Comparison of ENCODE assay signal across 20 mouse cellular contexts in the genomic region with DNA sequence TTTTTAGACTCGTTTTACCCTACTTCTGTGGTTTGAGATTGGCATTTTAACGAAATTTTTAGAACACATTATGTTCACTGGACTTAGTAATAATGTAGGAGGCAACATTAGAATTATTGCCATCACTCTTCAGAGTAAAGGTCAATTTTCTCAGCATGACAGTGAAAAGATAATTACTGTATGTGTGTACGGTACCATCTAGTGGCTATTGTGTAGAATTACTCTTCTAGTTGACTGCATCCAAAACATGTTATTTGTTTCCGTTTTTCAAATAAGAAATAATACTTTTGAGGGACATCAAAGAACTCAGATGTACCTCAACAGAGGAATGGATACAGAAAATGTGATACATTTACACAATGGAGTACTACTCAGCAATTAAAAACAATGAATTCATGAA. TPM values are rescaled to one million over a fixed set of nuclear protein-coding genes. Genes with fewer than 3 reads are reported as not detected.
DNase-seq lines count a peak whose midpoint lies in the region; ATAC-seq and TF ChIP-seq lines count a peak whose summit lies in the region.
"Had no signal": no experiment of that assay in that cellular context is flagged by ENCODE, and none has a peak within 500 bp of the region (broad histone marks: within the 10 kb centered on the region; RNA-seq: fewer than 3 reads in every experiment).

No protein-coding gene starts in this region.

- WGBS in forebrain, postnatal 0 days: 56% methylated on average over 4 of the region's 4 CpGs
- WGBS in forebrain, embryonic 11.5 days: 59% methylated on average over 4 of the region's 4 CpGs

- no peaks in the 10 kb centered on the region for H3K9me3 ChIP-seq in forebrain, postnatal 0 days (ENCODE audit: low read length)
- no peaks in the 10 kb centered on the region for H3K9me3 ChIP-seq in forebrain, embryonic 11.5 days (ENCODE audit: control insufficient read depth, low read length)
- H3K9me3 ChIP-seq: embryonic facial prominence, embryonic 15.5 days; forebrain, embryonic 12.5 days; liver, embryonic 13.5 days; midbrain, embryonic 13.5 days had no signal

- TF ChIP-seq CTCF in forebrain, postnatal 0 days (IDR thresholded peaks at IDR 0.05; ENCODE audit: low read depth): peak; percentile 54
- TF ChIP-seq CTCF in left cerebral cortex, adult 2 months (IDR thresholded peaks at IDR 0.05): peak; percentile 64

- H3K4me2 ChIP-seq in forebrain, postnatal 0 days (ENCODE audit: low read depth): no peak overlapping the region
- H3K4me2 ChIP-seq in forebrain, embryonic 11.5 days (ENCODE audit: low read depth, low read length, severe bottlenecking): no peak overlapping the region
- H3K4me2 ChIP-seq: embryonic facial prominence, embryonic 15.5 days; forebrain, embryonic 12.5 days; liver, embryonic 13.5 days; midbrain, embryonic 13.5 days had no signal

- no peak overlapping the region for H3K9ac ChIP-seq in forebrain, postnatal 0 days
- H3K9ac ChIP-seq in forebrain, embryonic 11.5 days (ENCODE audit: low read length): no peak overlapping the region
- H3K9ac ChIP-seq: embryonic facial prominence, embryonic 15.5 days; forebrain, embryonic 12.5 days; liver, embryonic 13.5 days; midbrain, embryonic 13.5 days had no signal

- H3K27me3 ChIP-seq in forebrain, postnatal 0 days (ENCODE audit: insufficient read depth, low read length): no peaks in the 10 kb centered on the region
- no peaks in the 10 kb centered on the region for H3K27me3 ChIP-seq in forebrain, embryonic 11.5 days (ENCODE audit: control insufficient read depth, insufficient read depth, low read length)
- H3K27me3 ChIP-seq: embryonic facial prominence, embryonic 15.5 days; forebrain, embryonic 12.5 days; liver, embryonic 13.5 days; midbrain, embryonic 13.5 days had no signal

- no peaks in the 10 kb centered on the region for H3K4me1 ChIP-seq in forebrain, postnatal 0 days (ENCODE audit: insufficient read depth)
- no peaks in the 10 kb centered on the region for H3K4me1 ChIP-seq in forebrain, embryonic 11.5 days (replicated peaks; ENCODE audit: control insufficient read depth, insufficient read depth, low read length)
- H3K4me1 ChIP-seq: embryonic facial prominence, embryonic 15.5 days; forebrain, embryonic 12.5 days; liver, embryonic 13.5 days; midbrain, embryonic 13.5 days had no signal

- ATAC-seq in forebrain, postnatal 0 days: no peak
- no peak for ATAC-seq in forebrain, embryonic 11.5 days (replicated peaks; ENCODE audit: low FRiP score)
- ATAC-seq: midbrain, embryonic 13.5 days had no signal

- no peaks in the 10 kb centered on the region for H3K36me3 ChIP-seq in forebrain, postnatal 0 days (ENCODE audit: insufficient read depth)
- H3K36me3 ChIP-seq in forebrain, embryonic 11.5 days (ENCODE audit: control insufficient read depth, insufficient read depth, low read length): no peaks in the 10 kb centered on the region
- H3K36me3 ChIP-seq: embryonic facial prominence, embryonic 15.5 days; forebrain, embryonic 12.5 days; liver, embryonic 13.5 days; midbrain, embryonic 13.5 days had no signal

- intact Hi-C loops in left cerebral cortex, adult 2 months (cut with DNase I): no loop called here

- no peak overlapping the region for H3K4me3 ChIP-seq in forebrain, postnatal 0 days (ENCODE audit: low read depth, low read length)
- H3K4me3 ChIP-seq in forebrain, embryonic 11.5 days (ENCODE audit: low read depth, low read length): no peak overlapping the region
- H3K4me3 ChIP-seq in left cerebral cortex, adult 2 months: no peak overlapping the region
- H3K4me3 ChIP-seq: embryonic facial prominence, embryonic 15.5 days; forebrain, embryonic 12.5 days; liver, embryonic 13.5 days; midbrain, embryonic 13.5 days had no signal

- no peak for DNase-seq in forebrain, postnatal 0 days
- no peak for DNase-seq in forebrain, embryonic 11.5 days (ENCODE audit: low spot score)
- no peak for DNase-seq in left cerebral cortex, adult 2 months (ENCODE audit: extremely low spot score in 1 of 2, low spot score in 2 of 2)
- no peak for DNase-seq in left cerebral cortex, adult 8-10 months (ENCODE audit: low spot score in 2 of 2)
- DNase-seq in 416B (ENCODE audit: low read depth): peak; percentile 5
- DNase-seq in adipocyte (ENCODE audit: low spot score): peak; percentile 2
- DNase-seq in urinary bladder, adult 2 months (ENCODE audit: low spot score): no peak
- DNase-seq in gastrocnemius, postnatal 10 days: no peak
- DNase-seq: cerebellum, postnatal 25 days; layer of hippocampus, adult 9-11 months; liver, embryonic 13.5 days; lung, postnatal 36 days; thymus, postnatal 25 days had no signal

- no peak overlapping the region for H3K27ac ChIP-seq in forebrain, postnatal 0 days (ENCODE audit: low read depth, low read length)
- H3K27ac ChIP-seq in forebrain, embryonic 11.5 days (ENCODE audit: low read depth, low read length): no peak overlapping the region
- no peak overlapping the region for H3K27ac ChIP-seq in left cerebral cortex, adult 2 months
- H3K27ac ChIP-seq: embryonic facial prominence, embryonic 15.5 days; forebrain, embryonic 12.5 days; liver, embryonic 13.5 days; midbrain, embryonic 13.5 days had no signal

RNA-seq across cellular contexts. Expression of a gene that starts 14.0 kb away (rescaled TPM):
- total RNA-seq in forebrain, postnatal 0 days (2014; rRNA removed): not detected in 2 replicates
- polyA plus RNA-seq in forebrain, postnatal 0 days (2015; fragmentation: Nextera tagmentation; extraction: Ambion mirVana): not detected in 2 replicates
- not detected in 2 replicates for polyA plus RNA-seq in forebrain, embryonic 11.5 days (2014; fragmentation: Nextera tagmentation; extraction: Ambion mirVana)
- total RNA-seq in left cerebral cortex, adult 2 months (2021): not detected
- not detected for total RNA-seq in left cerebral cortex, adult 8-10 months (2022)
- polyA plus RNA-seq in urinary bladder, adult 2 months (2012; rRNA removed): not detected in 2 replicates
- not detected for total RNA-seq in gastrocnemius, postnatal 10 days (2021)
- total RNA-seq: gastrocnemius, adult 8-10 months; heart, postnatal 25 days; left cerebral cortex, postnatal 36 days had no signal
- polyA plus RNA-seq: embryonic facial prominence, embryonic 15.5 days; forebrain, embryonic 12.5 days; kidney, embryonic 16.5 days; liver, embryonic 13.5 days; midbrain, embryonic 13.5 days had no signal

Comparison
In these comparisons a context has a peak if more than half of its experiments do, and no peak if none do; other contexts are left out.
1. DNase-seq: peak in 416B (single experiment) and adipocyte (single experiment); none in forebrain, postnatal 0 days (single experiment), forebrain, embryonic 11.5 days (single experiment), left cerebral cortex, adult 2 months (0 of 2), left cerebral cortex, adult 8-10 months (0 of 2), urinary bladder, adult 2 months (single experiment) and gastrocnemius, postnatal 10 days (single experiment).